Mouse (Mus musculus) spleen, adult 2 months (tissue): ENCODE measurements at regions not wholly inside any gene's neighbourhood (a gene's known extent, or its start where the extent isn't known, plus 50 kb on each side); places are given as distances from the start of the nearest gene placed in this dataset.

Experiments used
- DNase-seq, 2 experiments: peaks; one replicate each; pipeline versions ENCODE4 v3.0.0 to v3.0.0-alpha.2; 2012 to 2021; ENCODE audit warnings: low spot score in 2 of 2, low read depth in 1 of 2
- H3K27ac ChIP-seq: fragments of 200-500 bp; 2 replicates; pipeline ENCODE4 v1.5.1; 2012; ENCODE audit warnings: low read length, inconsistent platforms; ENCODE audit not compliant: insufficient read depth
- H3K27me3 ChIP-seq: fragments of 200-500 bp; 2 replicates; pipeline ENCODE4 v1.6.1; 2012; ENCODE audit warnings: mild to moderate bottlenecking, moderate library complexity, low read length, inconsistent platforms; ENCODE audit not compliant: control insufficient read depth, insufficient read depth
- H3K36me3 ChIP-seq: fragments of 200-500 bp; 2 replicates; pipeline ENCODE4 v1.6.1; 2012; ENCODE audit warnings: mild to moderate bottlenecking, low read length, inconsistent platforms; ENCODE audit not compliant: control insufficient read depth, insufficient read depth
- H3K4me1 ChIP-seq: fragments of 200-500 bp; 2 replicates; pipeline ENCODE4 v1.6.1; 2011; ENCODE audit warnings: inconsistent platforms; ENCODE audit not compliant: control insufficient read depth, insufficient read depth, insufficient read length
- H3K4me3 ChIP-seq: fragments of 200-500 bp; 2 replicates; pipeline ENCODE4 v1.5.1; 2011; ENCODE audit warnings: mild to moderate bottlenecking, inconsistent platforms; ENCODE audit not compliant: insufficient read depth, insufficient read length; ENCODE audit errors: extremely low read depth
- CTCF ChIP-seq: fragments of 200-500 bp; IDR thresholded peaks from 2 replicates; pipeline ENCODE4 v1.5.1; 2011; ENCODE audit warnings: mild to moderate bottlenecking, inconsistent platforms; ENCODE audit not compliant: insufficient read depth, insufficient read length, insufficient replicate concordance; ENCODE audit errors: extremely low read depth
- POLR2A ChIP-seq: fragments of 200-500 bp; IDR thresholded peaks from 2 replicates; pipeline ENCODE4 v1.6.1; 2011; ENCODE audit warnings: low read depth, low read length, inconsistent platforms
- WGBS: fragments of 180-500 bp; shearing (Covaris S2); methylation state at CpG from one replicate; pipeline ENCODE4 v1.1.7; 2018; 5-methylcytosine and 5-hydroxymethylcytosine counted together

DNA sequence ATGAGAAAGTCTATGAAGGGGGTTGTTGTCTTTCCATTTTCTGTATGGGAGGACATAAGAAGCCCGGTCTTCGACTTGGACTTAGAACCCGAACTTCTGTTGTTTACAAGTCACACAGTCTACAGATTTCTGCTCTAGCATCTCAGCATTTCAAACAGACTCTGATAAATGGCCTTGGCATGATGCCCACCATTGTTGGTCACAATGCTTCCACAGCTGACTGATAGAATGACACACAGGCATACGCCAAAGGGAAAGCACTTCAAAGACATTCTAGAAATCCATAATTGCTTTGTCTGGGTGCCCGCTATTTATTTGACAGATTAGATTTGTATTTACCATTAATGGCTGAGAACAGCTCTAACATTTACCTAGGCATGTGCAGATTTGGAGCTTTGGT is 326.2 kb upstream of the Tnp1 start:
- no peaks in the 10 kb centered on the region for H3K27me3 ChIP-seq
- H3K4me1 ChIP-seq: no peaks in the 10 kb centered on the region
- TF ChIP-seq POLR2A: no peak
- H3K36me3 ChIP-seq: no peaks in the 10 kb centered on the region
- H3K27ac ChIP-seq: no peak overlapping the region
- DNase-seq: no peak
- no peak overlapping the region for H3K4me3 ChIP-seq
- WGBS: 90% methylated on average over 5 of the region's 5 CpGs

- no peak for TF ChIP-seq CTCF
- TF ChIP-seq POLR2A: no peak
- WGBS: 83% methylated on average over 2 of the region's 2 CpGs
- H3K27me3 ChIP-seq: no peaks in the 10 kb centered on the region
- no peak overlapping the region for H3K27ac ChIP-seq
- DNase-seq: no peak
- H3K36me3 ChIP-seq: no peaks in the 10 kb centered on the region
- H3K4me1 ChIP-seq: no peaks in the 10 kb centered on the region
- no peak overlapping the region for H3K4me3 ChIP-seq
These were observed 321.7 kb upstream of the Tnp1 start for GRCm38 (mm10) chr1:73337401-73337800.

DNA sequence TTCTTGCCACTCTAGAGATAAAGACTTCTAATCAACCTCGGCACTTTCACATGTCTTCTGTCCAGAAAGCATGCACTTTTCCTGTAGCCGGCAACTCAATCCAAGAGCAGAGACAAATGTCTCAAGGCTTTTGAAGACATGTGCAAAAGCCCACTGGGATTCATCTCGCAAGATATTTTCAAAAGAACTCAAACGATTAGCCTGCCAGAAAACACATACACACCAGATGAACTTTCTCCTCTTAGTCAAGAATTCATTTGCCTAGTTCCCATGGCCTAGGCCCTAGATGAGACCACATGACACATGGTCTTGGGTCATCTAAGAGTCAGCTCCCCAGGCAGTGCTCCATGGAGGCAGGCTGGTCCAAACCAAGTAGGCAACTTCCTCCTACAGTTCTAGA is 293.8 kb upstream of the Tnp1 start:
- Histone ChIP-seq H3K27me3 (no peaks in the 10 kb centered on the region), H3K4me3 (no peak overlapping the region), H3K4me1 (no peaks in the 10 kb centered on the region), H3K27ac (no peak overlapping the region), H3K36me3 (no peaks in the 10 kb centered on the region)
- DNase-seq: no peak
- TF ChIP-seq POLR2A: no peak
- no peak for TF ChIP-seq CTCF
- 86% methylated on average over 4 of the region's 4 CpGs for WGBS

DNA sequence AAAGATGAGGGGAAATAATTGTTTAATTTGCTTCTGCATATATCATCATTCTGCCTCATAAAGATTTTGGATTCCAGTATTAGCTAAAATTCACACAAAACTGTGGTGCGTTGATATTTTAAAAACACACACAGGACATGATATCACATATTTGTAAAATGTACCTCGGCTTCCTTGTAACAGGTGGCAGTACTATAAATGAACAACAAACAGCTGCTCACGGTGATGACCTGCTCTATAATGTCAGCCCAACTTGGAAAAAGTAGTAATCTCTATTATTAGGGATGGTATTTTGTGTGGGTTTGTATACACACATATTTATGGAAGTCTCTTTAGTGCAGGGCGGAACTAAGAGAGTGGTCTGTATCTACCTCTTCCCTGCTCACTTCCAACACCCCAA is 292.7 kb upstream of the Tnp1 start:
- no peak for DNase-seq
- TF ChIP-seq POLR2A (no peak), CTCF (no peak)
- no peaks in the 10 kb centered on the region for H3K27me3 ChIP-seq
- H3K4me1 ChIP-seq: no peaks in the 10 kb centered on the region
- H3K4me3 ChIP-seq: no peak overlapping the region
- H3K36me3 ChIP-seq: no peaks in the 10 kb centered on the region
- no peak overlapping the region for H3K27ac ChIP-seq
- WGBS: 90% methylated on average over 4 of the region's 4 CpGs

DNA sequence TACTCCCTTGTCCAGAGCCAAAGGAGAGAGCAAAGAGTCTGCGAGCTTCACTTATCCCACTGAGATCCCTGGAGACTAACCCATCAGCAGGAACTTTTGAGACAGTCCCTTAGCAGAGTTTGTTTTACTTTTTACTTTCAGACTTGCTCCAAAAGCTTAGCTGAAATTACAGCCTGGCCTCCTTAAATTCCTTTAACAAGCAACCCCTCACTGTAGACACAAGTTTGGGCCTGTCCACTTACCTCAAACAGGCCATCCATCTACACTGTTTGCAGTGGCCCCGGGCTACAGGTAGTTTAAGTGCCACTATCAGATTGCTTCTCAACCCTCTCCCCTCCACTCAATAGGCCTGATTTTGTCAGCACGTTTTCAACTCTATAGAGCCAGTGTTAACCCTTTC is 291.5 kb upstream of the Tnp1 start:
- Histone ChIP-seq H3K27ac (no peak overlapping the region), H3K4me1 (no peaks in the 10 kb centered on the region), H3K27me3 (no peaks in the 10 kb centered on the region), H3K36me3 (no peaks in the 10 kb centered on the region), H3K4me3 (no peak overlapping the region)
- 56% methylated on average over 3 of the region's 3 CpGs for WGBS
- DNase-seq: no peak
- no peak for TF ChIP-seq CTCF
- no peak for TF ChIP-seq POLR2A

- Histone ChIP-seq H3K36me3 (no peaks in the 10 kb centered on the region), H3K4me1 (no peaks in the 10 kb centered on the region), H3K27me3 (no peaks in the 10 kb centered on the region), H3K4me3 (no peak overlapping the region), H3K27ac (no peak overlapping the region)
- no peak for TF ChIP-seq CTCF
- TF ChIP-seq POLR2A: no peak
- WGBS: 71% methylated on average over 4 of the region's 4 CpGs
- no peak for DNase-seq
These were observed 284.4 kb upstream of the Tnp1 start for GRCm38 (mm10) chr1:73299978-73300688.

GRCm38 (mm10) chr1:73285342-73285741 is 269.6 kb upstream of the Tnp1 start:
- Histone ChIP-seq H3K27me3 (no peaks in the 10 kb centered on the region), H3K4me1 (no peaks in the 10 kb centered on the region), H3K4me3 (no peak overlapping the region), H3K36me3 (no peaks in the 10 kb centered on the region), H3K27ac (no peak overlapping the region)
- TF ChIP-seq POLR2A (no peak), CTCF (no peak)
- DNase-seq: no peak
- 66% methylated on average over 2 of the region's 2 CpGs for WGBS

DNA sequence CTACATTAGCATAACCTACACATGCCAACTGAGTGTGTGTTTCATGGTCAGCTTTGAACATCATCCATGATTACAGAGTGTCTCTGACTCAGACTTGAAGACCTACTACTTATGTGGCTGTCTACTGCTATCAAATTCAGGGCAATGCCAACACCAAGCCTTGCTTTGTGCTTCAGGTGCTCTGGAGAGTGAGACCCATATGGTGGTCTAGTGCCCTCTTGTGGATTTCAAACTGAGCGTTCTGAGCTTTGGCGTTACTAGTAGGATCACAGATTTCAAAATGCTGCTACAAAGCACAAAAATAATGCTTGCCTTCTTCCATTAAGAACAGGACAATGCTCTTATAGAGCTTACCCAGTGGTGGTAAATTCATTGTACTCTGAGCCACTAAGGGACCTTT is 258.8 kb upstream of the Tnp1 start:
- no peak for DNase-seq
- H3K4me1 ChIP-seq: no peaks in the 10 kb centered on the region
- H3K27ac ChIP-seq: no peak overlapping the region
- H3K36me3 ChIP-seq: no peaks in the 10 kb centered on the region
- TF ChIP-seq CTCF: no peak
- no peak for TF ChIP-seq POLR2A
- WGBS: 31% methylated on average over 2 of the region's 2 CpGs
- no peaks in the 10 kb centered on the region for H3K27me3 ChIP-seq
- no peak overlapping the region for H3K4me3 ChIP-seq
